Mouse (Mus musculus): ENCODE data around the gene H2-Ob. TPM values are rescaled to one million over a fixed set of nuclear protein-coding genes. Genes with fewer than 3 reads are reported as not detected.

H2-Ob gene
- polyA plus RNA-seq (2015; fragmentation: Nextera tagmentation; extraction: Ambion mirVana), result 0.06 and 0.19 TPM in 2 replicates

DNA sequence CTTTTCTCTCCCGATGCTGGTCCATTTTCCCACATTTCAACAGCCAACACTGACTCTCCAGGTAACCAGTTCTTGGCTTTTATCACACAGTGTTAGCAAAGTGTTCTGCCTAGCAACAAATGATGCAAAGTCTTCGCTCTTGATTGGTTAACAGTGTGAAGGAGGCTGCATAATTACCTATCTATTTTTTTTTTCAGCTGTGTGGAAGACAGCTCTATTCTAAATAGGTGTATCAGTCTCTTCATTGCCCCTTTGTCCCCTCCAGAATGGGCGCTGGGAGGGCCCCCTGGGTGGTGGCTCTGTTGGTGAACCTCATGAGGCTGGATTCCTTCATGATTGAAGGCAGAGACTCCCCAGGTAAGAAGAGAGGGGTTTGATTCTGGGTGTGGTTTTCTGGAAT is at the start of gene H2-Ob:
H2-Ob (plus strand) TSS at position 198 of the 400 bp plus-strand sequence.

DNA sequence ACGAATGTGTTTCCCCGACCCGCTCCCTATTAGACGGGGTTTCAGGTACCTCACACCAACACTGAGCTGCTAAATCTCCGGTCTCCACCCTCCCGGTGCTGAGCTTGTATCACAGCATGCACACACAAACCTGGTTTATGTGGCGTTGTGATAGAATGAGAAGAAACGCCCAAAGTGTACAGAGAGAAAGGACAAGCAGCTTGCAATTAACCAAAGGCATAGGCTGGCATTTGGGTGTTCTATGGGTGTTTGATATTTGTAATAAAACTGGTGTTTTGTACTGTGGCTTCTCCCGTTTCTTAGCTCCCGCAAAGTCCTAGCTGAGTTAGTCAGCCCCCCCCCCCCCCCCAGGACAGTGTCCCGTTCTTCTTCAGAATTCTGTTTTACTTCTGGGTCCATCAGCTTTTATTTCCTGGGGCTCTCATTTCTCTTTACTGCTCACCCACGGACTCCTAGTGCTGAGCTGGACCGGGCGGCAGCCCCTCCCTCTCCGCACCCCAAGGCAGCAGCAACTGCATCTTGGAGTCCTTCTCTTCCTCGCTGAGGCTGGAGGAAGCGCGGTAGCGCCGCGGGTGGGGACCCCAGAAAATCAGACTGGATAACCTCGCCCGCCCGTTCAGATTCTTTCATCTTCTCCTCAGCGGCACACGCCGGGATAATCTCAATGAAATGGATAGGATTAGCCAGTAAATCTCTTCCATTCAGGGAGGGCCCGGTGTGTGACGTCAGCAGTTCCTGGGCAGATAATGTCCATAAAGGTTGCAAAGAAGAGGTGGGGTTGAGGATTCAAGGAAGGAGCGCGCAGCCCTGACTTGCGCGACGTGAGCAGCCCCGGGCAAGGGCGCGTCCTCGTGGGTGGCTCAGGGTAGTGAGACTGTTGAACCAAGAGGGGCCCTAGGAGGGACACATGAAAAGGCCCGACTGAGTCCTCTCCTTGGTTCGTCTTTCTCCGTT is 41.5 kb upstream of the H2-Ob start, which contains the start of gene Psmb8:
Psmb8 (plus strand) TSS at position 781 of the 954 bp plus-strand sequence.

DNA sequence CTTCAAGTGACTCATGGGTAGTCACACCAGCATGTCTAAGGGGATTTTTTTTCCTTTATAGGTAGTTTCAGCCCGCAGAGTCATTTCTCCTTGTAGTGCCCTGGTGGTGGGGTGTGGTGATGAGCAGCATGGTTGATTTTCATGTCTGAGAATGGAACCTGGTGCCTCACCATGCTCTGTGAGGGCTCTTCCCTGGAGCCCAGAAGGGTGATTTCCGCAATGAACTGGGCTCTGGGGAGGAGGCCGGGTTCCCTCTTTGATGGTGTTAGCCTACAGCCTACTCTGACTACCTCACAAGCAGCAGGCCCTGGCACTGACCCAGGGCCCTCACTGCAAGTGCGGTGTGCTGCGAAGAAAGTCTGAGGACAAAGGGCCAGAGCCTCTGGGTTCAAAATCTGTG is 35.3 kb upstream of the H2-Ob start, which contains the start of gene Tap2:
Tap2 (plus strand) TSS at position 84 of the 400 bp plus-strand sequence.

DNA sequence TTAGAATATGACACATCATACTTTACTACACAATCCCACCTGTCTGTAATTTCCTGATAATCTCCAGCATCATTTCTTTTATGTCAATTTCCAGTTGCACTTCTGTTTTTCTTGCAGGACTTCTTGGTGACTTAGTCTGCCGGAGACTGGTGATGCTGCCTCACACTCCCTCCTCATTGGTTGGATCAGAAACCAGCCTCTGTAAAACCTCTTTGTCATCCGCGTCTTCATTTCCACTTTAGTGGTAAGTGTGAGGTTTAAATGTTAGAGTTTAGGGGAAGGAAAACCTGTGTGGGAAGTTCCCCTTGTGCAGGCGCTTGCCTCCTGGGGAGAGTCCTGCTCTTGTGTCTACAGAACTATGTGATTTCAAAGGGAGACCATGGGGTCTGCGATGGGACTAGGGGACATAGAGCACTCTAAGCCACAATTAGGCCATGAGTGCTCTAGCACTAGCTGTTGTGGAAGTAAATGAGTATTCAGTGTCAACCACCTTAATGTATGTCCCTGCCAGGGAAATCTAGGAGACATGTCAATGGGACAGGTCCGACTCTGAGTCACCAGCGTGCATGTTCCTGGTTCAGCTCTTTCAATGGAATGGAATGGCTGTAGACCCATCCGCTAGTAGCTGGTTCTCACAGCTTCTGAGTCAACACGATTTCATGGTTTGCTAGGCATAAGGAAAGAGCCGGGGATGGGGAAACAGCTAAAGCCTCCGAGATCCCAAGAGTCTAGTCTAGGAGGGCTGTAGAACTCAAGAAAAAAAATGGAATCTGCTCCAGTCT is 19.1 kb downstream of the H2-Ob start, which contains the start of gene H2-Ab1:
H2-Ab1 (plus strand) TSS at position 96 of the 782 bp plus-strand sequence.

DNA sequence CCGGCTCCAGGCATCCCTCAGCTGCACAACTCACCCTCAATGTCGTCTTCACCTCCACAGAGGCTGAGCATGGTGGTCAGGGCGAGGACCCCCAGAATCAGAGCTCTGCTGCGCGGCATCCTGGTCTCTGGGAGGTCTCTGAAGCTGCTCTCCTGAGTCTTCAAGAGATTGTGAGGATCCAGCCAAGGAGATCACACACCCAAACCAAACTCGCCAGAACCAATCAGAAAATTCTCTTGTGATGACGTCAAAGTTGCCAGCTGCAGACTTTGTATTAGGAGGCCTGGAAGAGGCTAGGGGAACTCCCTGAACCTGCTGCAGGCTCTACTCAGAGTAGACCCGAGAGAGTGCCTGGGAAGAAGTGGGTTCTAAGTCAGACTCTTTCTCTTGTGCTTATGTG is 48.9 kb downstream of the H2-Ob start, which contains the start of gene H2-Aa:
H2-Aa (minus strand) TSS at position 176 of the 400 bp plus-strand sequence.

Other genes starting within 250 kb of the H2-Ob start
- 49.2 and 107 TPM in 2 replicates for gene H2-K1, start 238.6 kb upstream of the H2-Ob start, polyA plus RNA-seq (2015; fragmentation: Nextera tagmentation; extraction: Ambion mirVana)
- gene Ring1, start 214.2 kb upstream of the H2-Ob start, polyA plus RNA-seq (2015; fragmentation: Nextera tagmentation; extraction: Ambion mirVana), result 12.3 and 13.6 TPM in 2 replicates
- gene H2-Ke6, start 210.8 kb upstream of the H2-Ob start, polyA plus RNA-seq (2015; fragmentation: Nextera tagmentation; extraction: Ambion mirVana), result 46.7 and 46.9 TPM in 2 replicates
- gene Slc39a7, start 207.2 kb upstream of the H2-Ob start, polyA plus RNA-seq (2015; fragmentation: Nextera tagmentation; extraction: Ambion mirVana), result 82.1 and 94.7 TPM in 2 replicates
- gene Rxrb, start 207.1 kb upstream of the H2-Ob start, polyA plus RNA-seq (2015; fragmentation: Nextera tagmentation; extraction: Ambion mirVana), result 31.9 and 33.4 TPM in 2 replicates
- gene Col11a2, start 199.5 kb upstream of the H2-Ob start, polyA plus RNA-seq (2015; fragmentation: Nextera tagmentation; extraction: Ambion mirVana), result 1.9 and 5.7 TPM in 2 replicates
- gene H2-Oa, start 146.6 kb upstream of the H2-Ob start, polyA plus RNA-seq (2015; fragmentation: Nextera tagmentation; extraction: Ambion mirVana), result 0.27 and 0.35 TPM in 2 replicates
- gene H2-DMa, start 119.4 kb upstream of the H2-Ob start, polyA plus RNA-seq (2015; fragmentation: Nextera tagmentation; extraction: Ambion mirVana), result 10.7 and 10.8 TPM in 2 replicates
- 42.6 and 45.7 TPM in 2 replicates for gene Brd2, start 116.3 kb upstream of the H2-Ob start, polyA plus RNA-seq (2015; fragmentation: Nextera tagmentation; extraction: Ambion mirVana)
- 0.17 and 0.33 TPM in 2 replicates for gene H2-DMb2, start 95.6 kb upstream of the H2-Ob start, polyA plus RNA-seq (2015; fragmentation: Nextera tagmentation; extraction: Ambion mirVana)
- 0.44 and 1.1 TPM in 2 replicates for gene H2-DMb1, start 85.8 kb upstream of the H2-Ob start, polyA plus RNA-seq (2015; fragmentation: Nextera tagmentation; extraction: Ambion mirVana)
- gene Tap1, start 51.4 kb upstream of the H2-Ob start, polyA plus RNA-seq (2015; fragmentation: Nextera tagmentation; extraction: Ambion mirVana), result 3.5 and 5.1 TPM in 2 replicates
- gene Psmb9, start 51.1 kb upstream of the H2-Ob start, polyA plus RNA-seq (2015; fragmentation: Nextera tagmentation; extraction: Ambion mirVana), result 3.6 and 6.3 TPM in 2 replicates
- gene Psmb8, start 41.2 kb upstream of the H2-Ob start, polyA plus RNA-seq (2015; fragmentation: Nextera tagmentation; extraction: Ambion mirVana), result 11.0 and 17.6 TPM in 2 replicates
- gene Tap2, start 35.4 kb upstream of the H2-Ob start, polyA plus RNA-seq (2015; fragmentation: Nextera tagmentation; extraction: Ambion mirVana), result 5.3 and 7.2 TPM in 2 replicates
- 4.1 and 6.2 TPM in 2 replicates for gene H2-Ab1, start 18.8 kb downstream of the H2-Ob start, polyA plus RNA-seq (2015; fragmentation: Nextera tagmentation; extraction: Ambion mirVana)
- gene H2-Aa, start 48.9 kb downstream of the H2-Ob start, polyA plus RNA-seq (2015; fragmentation: Nextera tagmentation; extraction: Ambion mirVana), result 3.9 and 5.0 TPM in 2 replicates
- 3.6 and 4.8 TPM in 2 replicates for gene H2-Eb1, start 67.0 kb downstream of the H2-Ob start, polyA plus RNA-seq (2015; fragmentation: Nextera tagmentation; extraction: Ambion mirVana)
- gene H2-Eb2, start 86.8 kb downstream of the H2-Ob start, polyA plus RNA-seq (2015; fragmentation: Nextera tagmentation; extraction: Ambion mirVana), result not detected in 2 replicates
- 0.18 and 0.24 TPM in 2 replicates for gene Btnl2, start 115.9 kb downstream of the H2-Ob start, polyA plus RNA-seq (2015; fragmentation: Nextera tagmentation; extraction: Ambion mirVana)
- gene Btnl1, start 138.2 kb downstream of the H2-Ob start, polyA plus RNA-seq (2015; fragmentation: Nextera tagmentation; extraction: Ambion mirVana), result not detected in 2 replicates
- gene BC051142, start 159.9 kb downstream of the H2-Ob start, polyA plus RNA-seq (2015; fragmentation: Nextera tagmentation; extraction: Ambion mirVana), result 0.51 and 0.82 TPM in 2 replicates
- not detected in 2 replicates for gene Btnl4, start 238.4 kb downstream of the H2-Ob start, polyA plus RNA-seq (2015; fragmentation: Nextera tagmentation; extraction: Ambion mirVana)

Data from skeletal muscle tissue, postnatal 0 days (tissue).